ENCODE assay signal across 8 mouse cellular contexts in the genomic region with DNA sequence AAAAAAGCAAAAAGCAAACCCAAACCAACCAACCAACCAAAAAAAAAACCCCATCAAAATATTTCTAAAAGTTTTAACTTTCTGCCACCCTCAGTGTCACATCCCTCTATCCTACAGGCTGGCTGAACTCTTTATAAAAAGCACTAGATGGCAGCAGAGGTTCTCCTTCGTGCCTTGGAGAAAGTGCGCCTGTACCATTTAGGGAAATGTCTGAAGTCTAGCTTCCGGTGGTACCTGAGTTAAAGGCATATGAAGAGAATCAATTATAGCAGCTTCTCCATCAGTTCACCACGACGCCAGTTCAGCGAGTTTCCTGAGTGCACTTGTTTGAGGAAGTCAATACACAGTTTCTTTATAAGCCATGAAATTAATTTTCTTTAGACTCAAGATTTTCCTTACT.
DNase-seq lines count a peak whose midpoint lies in the region; TF ChIP-seq lines count a peak whose summit lies in the region.

No protein-coding gene starts in this region.

- no peak overlapping the region for H3K27ac ChIP-seq in gastrocnemius, adult 2 months

- DNase-seq in gastrocnemius, adult 2 months = no peak
- no peak for DNase-seq in gastrocnemius, postnatal 4 days (ENCODE audit: low spot score in 2 of 2)
- DNase-seq in lung, postnatal 36 days = peak; percentile 11
- no peak for DNase-seq in lung, postnatal 25 days (ENCODE audit: low spot score)
- peak; percentile 48 to 70 for DNase-seq in cerebellum, postnatal 10 days
- DNase-seq in induced T-regulatory cell, adult 2 months (ENCODE audit: low read depth) = peak; percentile 42
- DNase-seq in retina, postnatal 1 day = peak; percentile 71
- no peak for DNase-seq in ovary, adult 18-20 months (ENCODE audit: low spot score)

- intact Hi-C loops in gastrocnemius, adult 2 months (cut with DNase I) = loop anchor here (2.0 kb wide), 1 partner anchor 920 kb away; no protein-coding TSS in a partner anchor

- TF ChIP-seq CTCF in gastrocnemius, adult 2 months (IDR thresholded peaks at IDR 0.05) = peak; percentile 62

- no peak overlapping the region for H3K4me3 ChIP-seq in gastrocnemius, adult 2 months

Comparison
In these comparisons a context has a peak if more than half of its experiments do, and no peak if none do; other contexts are left out.
1. DNase-seq: peak in lung, postnatal 36 days (single experiment), cerebellum, postnatal 10 days (2 of 2), induced T-regulatory cell, adult 2 months (single experiment) and retina, postnatal 1 day (single experiment); none in gastrocnemius, adult 2 months (single experiment), gastrocnemius, postnatal 4 days (0 of 2), lung, postnatal 25 days (single experiment) and ovary, adult 18-20 months (single experiment).